Mouse (Mus musculus): ENCODE measurements around the gene Rnaseh1. TPM values are rescaled to one million over a fixed set of nuclear protein-coding genes. Genes with fewer than 3 reads are reported as not detected.

Rnaseh1 gene
- total RNA-seq, 4 experiments from 2014 or later: 14.0 to 20.1 (median 17.2) TPM

DNA sequence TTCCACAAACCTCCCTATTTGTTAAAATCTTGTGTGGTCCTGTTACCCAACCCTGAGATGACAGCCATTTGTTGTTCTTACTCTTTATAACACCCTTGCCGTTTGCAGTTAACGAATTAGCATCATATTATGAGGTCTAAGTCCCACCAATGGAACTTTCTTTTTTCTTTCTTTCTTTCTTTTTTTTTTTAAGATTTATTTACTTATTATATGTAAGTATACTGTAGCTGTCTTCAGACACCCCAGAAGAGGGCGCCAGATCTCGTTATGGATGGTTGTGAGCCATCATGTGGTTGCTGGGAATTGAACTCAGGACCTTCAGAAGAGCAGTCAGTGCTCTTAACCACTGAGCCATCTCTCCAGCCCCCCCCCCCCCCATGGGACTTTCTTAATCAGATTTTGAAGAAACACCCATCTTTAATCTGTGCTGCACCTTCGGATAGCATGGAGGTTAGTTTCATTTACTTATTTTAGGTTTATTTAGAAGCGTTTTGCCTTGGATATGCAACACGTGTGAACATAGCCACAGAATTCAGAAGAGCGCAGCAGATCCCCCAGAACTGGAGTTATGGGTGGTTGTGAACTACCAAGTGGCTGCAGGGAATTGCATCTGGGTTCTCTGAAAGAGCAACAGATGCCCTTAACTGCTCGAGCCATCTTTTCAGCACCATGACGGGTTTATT lies 24.8 kb downstream of the Rnaseh1 start:
- no peak for DNase-seq

DNA sequence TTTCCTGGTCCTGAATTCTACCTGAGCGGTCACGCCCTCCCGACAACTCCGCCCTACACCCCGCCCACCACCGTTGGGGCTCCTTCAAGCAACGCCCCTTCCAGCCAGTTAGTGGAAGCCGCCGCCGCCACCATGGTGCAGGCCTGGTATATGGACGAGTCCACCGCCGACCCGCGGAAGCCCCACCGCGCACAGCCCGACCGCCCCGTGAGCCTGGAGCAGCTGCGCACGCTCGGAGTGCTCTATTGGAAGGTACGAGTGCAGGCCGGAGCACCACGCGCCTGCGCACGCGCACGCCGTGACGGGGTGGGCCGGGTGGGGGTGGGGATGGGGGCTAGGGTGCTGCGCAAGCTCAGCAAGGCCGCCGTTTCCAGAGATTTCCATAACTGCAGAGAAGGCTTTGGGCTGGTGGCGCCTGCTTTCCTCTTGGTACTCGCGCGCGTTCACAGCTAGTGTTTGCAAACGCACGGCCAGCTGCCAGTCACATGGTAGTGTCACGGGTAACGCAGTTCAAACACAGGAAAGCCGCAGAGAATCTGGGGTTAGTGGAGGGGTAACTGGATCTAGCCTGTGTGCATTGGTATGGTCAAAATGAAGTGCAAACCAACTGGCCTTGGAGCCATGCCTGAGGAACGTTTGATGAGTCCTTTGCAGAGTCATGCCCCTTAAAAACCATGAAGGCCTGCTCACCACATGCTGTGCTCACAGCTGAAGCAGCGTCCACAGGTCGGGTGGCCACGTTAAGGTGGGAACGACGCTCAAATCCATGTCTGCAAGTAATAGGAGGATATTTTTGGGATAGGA lies 25.9 kb downstream of the Rnaseh1 start, which contains the start of gene Adi1:
Gene Adi1 (plus strand): TSS at position 111 of the 804 bp plus-strand sequence.
- peak; percentile 76 for DNase-seq

- DNase-seq: no peak
These were observed 26.5 kb downstream of the Rnaseh1 start for GRCm38 (mm10) chr12:28675925-28676209.

- no peak for DNase-seq
These were observed 35.3 kb downstream of the Rnaseh1 start for GRCm38 (mm10) chr12:28684674-28685073.

DNA sequence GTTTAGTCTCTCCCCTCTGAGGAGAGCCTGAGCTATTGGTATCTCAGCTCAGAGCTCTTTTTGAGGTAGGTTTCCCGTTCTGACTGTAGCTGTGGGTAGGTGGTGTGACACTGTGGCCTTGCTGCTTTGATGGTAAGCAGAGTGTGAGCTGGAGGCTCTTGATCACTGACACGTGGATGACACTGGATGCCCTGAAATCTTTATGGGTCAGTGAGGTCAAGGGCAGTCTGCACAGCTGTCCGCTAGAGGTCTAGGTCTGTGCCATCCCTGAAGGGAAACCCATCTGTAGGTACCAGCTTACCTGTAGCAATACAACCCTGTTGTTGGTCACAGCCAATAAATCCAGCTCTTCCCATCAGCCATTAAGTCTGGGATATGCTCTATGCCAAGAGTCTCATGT lies 36.4 kb downstream of the Rnaseh1 start:
- no peak for DNase-seq

DNA sequence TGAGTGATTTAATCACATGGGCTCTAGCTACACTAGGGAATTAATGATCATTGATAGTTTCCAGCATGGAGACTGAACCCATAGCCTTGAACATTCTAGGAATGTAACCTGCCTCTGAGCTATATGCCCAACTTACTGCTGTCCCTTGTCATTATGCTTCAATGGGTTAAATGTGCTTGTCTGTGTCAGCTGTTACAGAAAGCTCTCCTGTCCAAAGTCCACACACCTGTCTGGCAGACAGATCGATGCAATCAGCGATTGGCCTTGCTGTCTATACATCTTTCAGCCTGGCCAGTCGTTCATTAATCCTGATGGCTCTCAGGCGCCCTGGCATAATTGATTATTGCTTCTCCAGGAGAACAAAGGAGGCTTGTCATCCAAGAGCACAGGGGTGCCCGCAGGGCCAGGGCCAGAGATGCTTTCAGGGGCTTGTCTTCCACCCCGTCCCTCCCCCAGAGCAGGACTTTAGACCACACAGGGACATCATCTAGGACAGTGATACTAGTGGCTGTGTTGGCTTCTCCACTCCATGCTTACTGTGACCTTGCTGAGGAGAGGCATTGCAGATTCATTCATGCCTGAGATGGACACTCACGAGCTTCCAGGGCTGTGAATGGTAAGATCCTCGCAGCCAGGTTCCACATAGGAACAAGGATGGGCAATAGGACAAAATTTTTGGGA lies 36.9 kb downstream of the Rnaseh1 start:
- no peak for DNase-seq

DNA sequence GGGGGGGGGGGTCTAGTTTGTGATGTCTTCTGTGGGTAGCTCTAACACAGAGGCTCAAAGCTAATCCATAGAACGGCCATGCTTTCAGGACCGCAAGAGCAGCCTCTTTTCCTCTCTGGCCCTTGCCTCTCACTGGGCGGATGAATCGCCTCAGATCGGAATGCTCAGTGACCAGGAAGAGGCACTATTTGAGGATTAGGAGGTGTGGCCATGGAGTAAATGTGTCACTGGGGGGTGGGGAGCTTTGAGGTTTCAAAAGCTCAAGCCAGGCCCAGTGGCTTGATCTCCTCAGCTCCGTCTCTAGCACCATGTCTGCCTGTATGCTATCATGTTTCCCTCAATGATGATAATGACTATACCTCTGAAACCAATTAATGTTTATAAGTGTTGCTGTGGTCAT lies 39.6 kb downstream of the Rnaseh1 start:
- no peak for DNase-seq

- no peak for DNase-seq
These were observed 41.3 kb downstream of the Rnaseh1 start for GRCm38 (mm10) chr12:28690730-28691129.

DNA sequence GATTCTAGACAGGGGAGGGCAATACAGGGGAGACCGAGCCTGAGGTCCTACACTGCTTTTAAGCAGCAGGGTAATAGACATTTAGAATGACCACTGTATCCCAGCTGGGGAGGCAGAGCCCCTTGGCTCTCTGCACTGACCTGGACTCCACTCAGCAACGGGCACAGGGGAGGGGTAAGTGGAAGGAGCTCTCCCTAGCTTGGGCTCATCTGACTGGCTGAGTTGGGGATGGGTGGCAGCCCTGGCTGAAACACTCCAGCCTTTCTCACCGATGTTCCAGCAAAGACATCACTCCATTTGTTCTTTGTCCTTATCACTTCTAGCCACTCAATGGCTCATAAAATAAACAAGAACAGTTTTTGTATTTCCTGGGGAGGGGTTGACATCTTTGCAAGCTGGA lies 44.3 kb downstream of the Rnaseh1 start:
- no peak for DNase-seq

GRCm38 (mm10) chr12:28694231-28694630 lies 44.8 kb downstream of the Rnaseh1 start:
- DNase-seq: no peak

DNA sequence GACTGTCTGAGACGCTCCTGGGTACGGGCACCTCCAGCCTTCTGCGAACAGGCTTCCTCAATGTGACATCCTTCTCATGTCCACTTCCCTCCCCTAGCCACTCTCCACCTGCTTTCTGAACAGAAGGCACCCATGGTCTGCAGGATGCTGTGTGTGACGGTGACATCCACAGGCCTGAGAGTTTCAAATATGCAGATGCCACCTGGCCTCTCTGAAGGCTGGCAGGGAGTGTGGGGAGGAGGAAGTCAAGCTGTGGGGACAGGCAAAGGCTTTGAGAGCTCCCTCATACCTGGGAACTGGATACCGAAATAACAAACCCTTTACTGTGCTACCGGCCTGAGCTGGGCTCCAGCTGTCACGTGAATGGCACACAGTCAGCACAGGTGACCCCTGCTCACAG lies 45.4 kb downstream of the Rnaseh1 start:
- no peak for DNase-seq

- no peak for DNase-seq
These were observed 48.6 kb downstream of the Rnaseh1 start for GRCm38 (mm10) chr12:28697821-28698595.

DNA sequence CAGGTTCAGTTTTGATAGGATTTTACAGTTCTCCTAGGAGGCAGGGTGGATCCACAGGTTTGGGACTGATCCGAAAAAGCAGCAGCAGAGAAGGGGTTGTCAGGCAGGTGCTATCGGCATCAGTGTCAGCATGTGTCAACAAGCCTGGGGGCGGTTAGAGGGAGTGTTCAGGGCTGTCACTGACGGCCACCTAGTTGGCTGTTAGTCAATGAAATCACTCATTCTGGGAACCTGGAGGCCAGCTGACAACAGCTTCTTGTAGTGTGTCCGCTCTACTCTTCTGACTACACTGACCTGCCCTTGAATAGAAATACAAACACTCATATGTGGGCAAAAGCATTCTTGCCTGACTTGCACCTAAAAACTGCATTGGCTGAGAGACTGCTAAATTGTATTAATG lies 49.7 kb downstream of the Rnaseh1 start:
- no peak for DNase-seq

GRCm38 (mm10) chr12:28699656-28700055 lies 50.3 kb downstream of the Rnaseh1 start:
- DNase-seq: peak; percentile 36

DNA sequence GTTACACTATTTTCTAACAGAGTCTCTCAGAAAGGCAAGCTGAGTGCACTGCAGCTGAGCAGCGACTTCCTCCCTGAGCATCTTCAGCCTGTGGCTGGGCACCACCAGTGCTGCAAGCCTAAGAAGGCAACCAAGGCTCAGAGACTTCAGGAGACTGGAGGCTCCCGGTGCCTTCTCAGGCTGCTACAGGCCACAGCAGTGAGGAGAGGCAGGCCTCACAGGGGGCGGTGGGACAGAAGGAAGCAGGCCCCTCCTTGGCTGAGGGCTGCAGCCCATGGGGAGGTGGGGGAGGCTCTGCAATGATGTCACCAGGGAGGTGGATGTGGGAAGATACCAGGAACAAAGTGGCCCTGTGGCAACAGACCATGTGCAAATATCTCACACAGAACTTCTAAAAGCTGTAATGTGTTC lies 50.7 kb downstream of the Rnaseh1 start:
- no peak for DNase-seq

- peak; percentile 58 for DNase-seq
These were observed 51.2 kb downstream of the Rnaseh1 start for GRCm38 (mm10) chr12:28700561-28701025.

DNA sequence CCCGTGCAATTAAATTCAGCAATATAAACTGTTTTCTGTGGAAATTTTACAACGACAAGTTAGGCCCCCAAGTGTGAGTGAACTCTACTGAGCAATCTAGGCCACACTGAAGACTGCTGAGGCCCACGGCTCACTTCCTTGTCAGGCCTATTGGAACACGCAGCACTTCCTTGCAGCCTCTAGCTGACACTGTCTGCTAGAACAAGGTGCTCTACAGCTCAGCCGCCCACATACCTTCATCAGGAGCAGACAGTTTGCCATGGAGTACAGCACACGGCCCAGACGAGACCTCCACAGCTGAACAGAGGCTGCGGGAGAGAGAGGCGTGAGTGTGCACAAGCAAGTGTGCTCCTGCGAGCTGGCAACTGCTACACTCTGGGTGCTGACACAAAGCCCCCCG lies 51.9 kb downstream of the Rnaseh1 start:
- no peak for DNase-seq

DNA sequence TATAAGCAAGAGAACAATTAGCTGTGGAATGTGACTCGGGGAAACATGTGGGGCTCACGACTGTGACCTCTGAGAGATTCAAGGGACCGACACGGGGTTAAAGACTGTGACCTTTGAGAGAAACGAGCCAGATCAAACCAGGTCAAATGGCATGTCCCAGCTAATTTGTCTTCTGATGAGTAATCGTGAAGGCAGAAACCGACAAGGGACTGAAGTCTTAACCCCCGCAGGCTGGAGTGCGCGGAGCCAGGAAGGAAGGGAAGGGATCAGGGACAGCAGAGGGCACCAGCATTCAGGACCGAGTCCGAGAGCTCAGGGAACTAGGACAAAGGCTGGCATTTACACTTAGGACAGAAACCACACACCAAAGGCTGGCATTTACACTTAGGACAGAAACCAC lies 55.0 kb downstream of the Rnaseh1 start:
- peak; percentile 23 for DNase-seq

DNA sequence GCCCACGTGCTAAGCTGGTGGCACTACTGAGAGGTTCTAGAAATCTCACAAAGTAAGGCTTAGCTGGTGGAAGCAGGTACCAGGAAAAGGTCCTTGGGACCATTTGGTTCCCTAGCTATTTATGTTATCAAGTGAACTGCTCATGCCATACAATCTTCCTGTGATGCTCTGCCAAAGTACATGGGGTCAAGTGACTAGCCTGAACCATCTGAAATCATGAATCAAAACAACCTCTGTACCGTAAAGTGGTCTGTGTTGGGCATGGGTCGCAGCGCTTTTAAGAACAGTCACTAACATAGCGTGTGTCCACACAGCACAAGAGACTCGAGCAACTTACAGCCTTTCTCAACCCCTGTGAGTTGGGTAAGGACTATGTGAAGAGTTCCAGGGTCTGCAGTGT lies 55.8 kb downstream of the Rnaseh1 start:
- DNase-seq: no peak

DNA sequence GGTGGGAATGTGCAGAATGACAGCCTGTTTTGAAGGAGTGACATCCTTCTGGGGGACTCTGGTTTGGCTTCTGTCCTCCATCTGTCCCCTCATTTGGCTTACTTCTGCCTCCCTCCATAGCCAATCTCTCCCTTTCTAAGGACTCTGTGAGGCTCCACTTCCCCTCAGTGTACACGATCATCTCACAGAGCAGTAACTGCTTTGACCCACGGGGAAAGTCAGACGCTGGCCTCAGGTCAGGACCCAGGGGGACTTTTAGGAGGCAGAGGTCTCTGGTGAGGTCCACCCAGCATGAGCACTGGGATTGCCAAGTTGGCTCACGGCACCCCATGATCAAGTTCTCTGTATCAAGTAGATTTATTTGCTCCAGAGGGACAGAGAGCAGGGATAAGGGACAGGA lies 58.8 kb downstream of the Rnaseh1 start:
- no peak for DNase-seq

Measured in adrenal gland, adult 8-10 months (tissue).